Mouse (Mus musculus): ENCODE results near the gene Lin52.

DNA sequence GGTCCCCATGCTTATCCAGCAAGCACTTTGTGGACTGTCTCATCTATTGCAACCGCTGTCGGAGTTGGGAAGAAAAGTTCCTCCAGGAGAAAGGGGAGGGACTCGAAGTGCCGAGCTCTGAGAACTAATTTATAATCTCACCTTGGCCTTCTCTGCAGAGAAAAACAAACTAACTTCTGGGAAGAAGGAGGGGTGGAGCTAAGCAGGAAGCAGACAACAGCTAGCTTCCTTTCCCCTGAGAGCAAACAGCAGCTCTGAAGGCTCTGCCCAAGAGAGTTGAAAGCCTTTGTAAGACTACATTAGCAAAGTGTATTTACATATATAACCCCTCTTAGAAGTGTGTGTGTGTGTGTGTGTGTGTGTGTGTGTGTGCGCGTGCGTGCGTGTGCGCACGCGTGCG lies 74.2 kb downstream of the Lin52 start:
- TF ChIP-seq CTCF (IDR thresholded peaks at IDR 0.05; ENCODE audit: borderline replicate concordance, insufficient read depth, low read depth, low read length) (no peak), POLR2A (IDR thresholded peaks at IDR 0.05; ENCODE audit: borderline replicate concordance, insufficient read depth, low read length) (no peak)

Measured in cerebellum, adult 2 months (tissue).